Mouse (Mus musculus) small intestine, adult 2 months (tissue): ENCODE data around the gene Dse. TPM values are rescaled to one million over a fixed set of nuclear protein-coding genes. Genes with fewer than 3 reads are reported as not detected.

ENCODE experiments used
- H3K27ac ChIP-seq: fragments of 200-500 bp; 2 replicates; pipeline ENCODE4 v1.5.1; 2012; ENCODE audit warnings: low read depth, low read length, control low read depth, inconsistent platforms; ENCODE audit not compliant: insufficient read depth
- H3K27me3 ChIP-seq: fragments of 200-500 bp; 2 replicates; pipeline ENCODE4 v1.6.1; 2012; ENCODE audit warnings: mild to moderate bottlenecking, moderate library complexity, low read length, inconsistent platforms; ENCODE audit not compliant: control insufficient read depth, insufficient read depth
- H3K36me3 ChIP-seq: fragments of 200-500 bp; 2 replicates; pipeline ENCODE4 v1.6.1; 2012; ENCODE audit warnings: mild to moderate bottlenecking, low read length, control low read depth, inconsistent platforms; ENCODE audit not compliant: control insufficient read depth, insufficient read depth
- H3K4me1 ChIP-seq: fragments of 200-500 bp; 2 replicates; pipeline ENCODE4 v1.6.1; 2012; ENCODE audit warnings: low read length, inconsistent platforms, mixed read lengths; ENCODE audit not compliant: control insufficient read depth, insufficient read depth, insufficient read length
- H3K4me3 ChIP-seq: fragments of 200-500 bp; 2 replicates; pipeline ENCODE4 v1.5.1; 2012; ENCODE audit warnings: low read depth, mild to moderate bottlenecking, control low read depth, inconsistent platforms, low read length, moderate library complexity
- CTCF ChIP-seq: fragments of 200-500 bp; IDR thresholded peaks from 2 replicates; pipeline ENCODE4 v1.5.1; 2012; ENCODE audit warnings: low read depth, mild to moderate bottlenecking, control low read depth, inconsistent platforms, low read length, moderate library complexity, mixed read lengths; ENCODE audit not compliant: insufficient replicate concordance, insufficient read length; ENCODE audit errors: extremely low read depth
- POLR2A ChIP-seq: fragments of 200-500 bp; IDR thresholded peaks from 2 replicates; pipeline ENCODE4 v1.6.1; 2012; ENCODE audit warnings: low read depth, mild to moderate bottlenecking, control low read depth, inconsistent platforms, low read length, moderate library complexity
- WGBS: fragments of 180-500 bp; shearing (Covaris S2); methylation state at CpG from one replicate; pipeline ENCODE4 v1.1.7; 2018; 5-methylcytosine and 5-hydroxymethylcytosine counted together
- polyA plus RNA-seq: library from polyadenylated mRNA; depleted of rRNA; stranded (reverse); fragments of >200 nt; gene quantifications from 2 replicates; pipeline ENCODE4 v1.2.3, GENCODE M21; 2012

The Dse gene
- polyA plus RNA-seq, 1 experiment: 3.2 TPM

- H3K27ac ChIP-seq: no peak overlapping the region
- H3K4me3 ChIP-seq: no peak overlapping the region
- H3K27me3 ChIP-seq: no peaks in the 10 kb centered on the region
- 73% methylated on average over 12 of the region's 12 CpGs for WGBS
- no peaks in the 10 kb centered on the region for H3K4me1 ChIP-seq
- no peaks in the 10 kb centered on the region for H3K36me3 ChIP-seq
- TF ChIP-seq CTCF (no peak), POLR2A (no peak)
Measured at GRCm38 (mm10) chr10:34155796-34156554, 51.5 kb downstream of the Dse start.

DNA sequence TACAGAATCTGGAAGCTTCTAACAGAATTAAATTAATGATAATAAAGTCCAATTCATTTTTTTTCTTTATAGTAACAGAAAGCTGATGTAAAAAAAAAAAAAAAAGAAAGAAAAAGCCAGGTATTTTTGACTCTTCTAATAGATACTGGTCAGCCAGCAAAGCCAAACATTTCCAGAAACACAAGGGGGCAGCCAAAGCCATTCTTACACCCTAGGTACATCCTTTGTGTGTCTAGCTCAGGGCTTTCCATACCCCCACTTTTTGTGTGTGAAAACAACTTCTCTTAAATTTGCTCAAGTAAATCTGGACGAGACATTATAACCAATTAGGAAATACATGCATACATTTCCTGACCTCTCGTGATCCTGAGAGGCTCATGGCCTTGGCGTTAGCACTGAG, 55.7 kb downstream of the Dse start:
- TF ChIP-seq CTCF: no peak
- no peak for TF ChIP-seq POLR2A
- WGBS: 79% methylated on average over 3 of the region's 3 CpGs
- Histone ChIP-seq H3K4me1 (no peaks in the 10 kb centered on the region), H3K36me3 (no peaks in the 10 kb centered on the region), H3K4me3 (no peak overlapping the region), H3K27ac (no peak overlapping the region), H3K27me3 (no peaks in the 10 kb centered on the region)

- TF ChIP-seq POLR2A (no peak), CTCF (no peak)
- H3K27me3 ChIP-seq: no peaks in the 10 kb centered on the region
- H3K4me3 ChIP-seq: no peak overlapping the region
- no peaks in the 10 kb centered on the region for H3K4me1 ChIP-seq
- WGBS: 47% methylated on average over 6 of the region's 6 CpGs
- H3K27ac ChIP-seq: no peak overlapping the region
- no peaks in the 10 kb centered on the region for H3K36me3 ChIP-seq
Measured at GRCm38 (mm10) chr10:34150454-34150853, 57.1 kb downstream of the Dse start.

DNA sequence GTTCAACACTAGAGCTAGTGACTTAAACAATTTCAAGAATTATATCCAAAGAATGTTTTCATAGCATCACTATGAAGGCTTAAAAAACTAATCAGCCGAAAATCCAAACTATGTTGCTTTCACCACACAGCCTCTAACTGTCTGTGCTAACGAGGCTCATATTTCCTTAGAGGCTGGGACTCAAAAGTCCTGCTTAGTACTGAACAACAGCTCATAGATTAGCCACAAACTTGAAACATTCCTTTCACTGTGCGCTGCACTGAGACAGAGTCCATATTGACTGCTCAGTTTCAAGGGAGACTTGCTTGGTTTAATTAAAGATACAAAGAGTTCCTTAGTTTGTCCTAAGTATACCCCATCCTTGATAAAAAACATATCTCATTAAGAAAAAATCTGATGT, 57.7 kb downstream of the Dse start:
- 71% methylated on average over 3 of the region's 3 CpGs for WGBS
- H3K27ac ChIP-seq: no peak overlapping the region
- TF ChIP-seq CTCF (no peak), POLR2A (no peak)
- H3K36me3 ChIP-seq: no peaks in the 10 kb centered on the region
- H3K27me3 ChIP-seq: no peaks in the 10 kb centered on the region
- H3K4me3 ChIP-seq: no peak overlapping the region
- H3K4me1 ChIP-seq: no peaks in the 10 kb centered on the region

DNA sequence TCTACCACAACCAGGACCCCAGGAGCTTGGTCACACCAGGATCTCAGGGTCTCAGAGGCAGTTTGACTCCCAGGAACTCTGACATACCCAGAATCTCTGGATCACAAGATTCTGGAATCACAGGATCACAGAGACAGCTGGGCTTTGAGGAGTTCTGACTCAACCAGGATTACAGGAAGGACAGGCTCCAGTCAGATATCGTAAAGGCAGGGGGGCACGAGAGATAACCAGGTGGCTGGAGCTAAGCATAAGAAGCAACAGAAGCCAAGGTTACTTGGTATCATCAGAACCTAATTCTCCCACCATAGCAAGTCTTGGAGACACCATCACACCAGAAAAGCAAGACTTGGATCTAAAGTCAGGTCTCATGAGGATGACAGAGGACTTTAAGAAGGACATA, 65.8 kb downstream of the Dse start:
- Histone ChIP-seq H3K4me1 (no peaks in the 10 kb centered on the region), H3K4me3 (no peak overlapping the region), H3K27ac (no peak overlapping the region), H3K36me3 (no peaks in the 10 kb centered on the region), H3K27me3 (no peaks in the 10 kb centered on the region)
- WGBS: 77% methylated on average over 2 of the region's 2 CpGs
- TF ChIP-seq CTCF (no peak), POLR2A (no peak)

DNA sequence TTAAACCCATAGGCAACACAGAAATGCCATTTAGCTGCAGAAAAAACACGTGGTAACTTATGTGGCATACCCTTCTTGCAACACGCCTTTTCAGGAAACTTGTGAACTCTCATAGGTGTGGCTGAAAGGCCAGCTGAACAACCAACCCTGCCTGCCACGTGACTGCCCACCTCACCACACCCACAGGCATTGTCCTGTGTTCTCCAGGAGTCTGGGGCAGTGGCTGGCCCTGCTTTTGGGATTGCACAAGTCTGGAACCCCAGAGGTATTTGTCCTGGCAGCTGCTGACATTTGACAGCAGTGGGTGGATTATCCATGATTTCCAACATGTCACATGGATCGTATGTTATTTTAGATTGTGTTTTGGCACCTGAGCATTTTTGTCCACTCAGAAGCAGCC, 67.7 kb downstream of the Dse start:
- TF ChIP-seq POLR2A (no peak), CTCF (no peak)
- Histone ChIP-seq H3K27ac (no peak overlapping the region), H3K27me3 (no peaks in the 10 kb centered on the region), H3K36me3 (no peaks in the 10 kb centered on the region), H3K4me1 (no peaks in the 10 kb centered on the region), H3K4me3 (no peak overlapping the region)
- 34% methylated on average over 4 of the region's 4 CpGs for WGBS

DNA sequence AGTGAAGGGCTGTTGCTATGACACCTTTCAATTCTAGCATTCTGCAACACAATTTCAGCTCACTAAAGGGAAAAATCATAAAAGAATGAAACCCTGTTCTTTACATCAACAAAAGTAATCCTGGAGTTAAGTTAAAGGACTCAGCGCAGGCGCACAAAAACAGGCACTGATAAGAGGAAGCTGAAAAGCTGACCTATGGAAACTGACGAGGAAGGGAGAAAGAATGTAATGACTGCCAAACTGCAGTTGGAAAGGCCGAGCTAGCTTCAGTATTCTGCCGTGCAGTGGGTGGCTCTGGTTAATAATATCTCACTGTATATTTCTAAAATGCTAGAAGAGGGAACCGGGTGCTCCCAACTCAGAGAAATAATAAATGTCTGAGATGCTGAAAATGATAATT, 69.5 kb downstream of the Dse start:
- no peak overlapping the region for H3K27ac ChIP-seq
- TF ChIP-seq CTCF (no peak), POLR2A (no peak)
- WGBS: 28% methylated on average over 6 of the region's 6 CpGs
- H3K4me3 ChIP-seq: no peak overlapping the region
- no peaks in the 10 kb centered on the region for H3K36me3 ChIP-seq
- H3K27me3 ChIP-seq: no peaks in the 10 kb centered on the region
- no peaks in the 10 kb centered on the region for H3K4me1 ChIP-seq
